Mouse (Mus musculus) embryonic fibroblast, embryonic 13.5 days (primary cell): ENCODE measurements around the gene Cnpy1.

Experiments
- CTCF ChIP-seq: IDR thresholded peaks from 2 replicates; pipeline ENCODE4 v1.5.1; 2011; ENCODE audit warnings: mild to moderate bottlenecking, control low read depth, low read length, moderate library complexity, borderline replicate concordance; ENCODE audit not compliant: insufficient read depth
- POLR2A ChIP-seq: IDR thresholded peaks from 2 replicates; pipeline ENCODE4 v1.6.1; 2011; ENCODE audit warnings: low read depth, mild to moderate bottlenecking, control low read depth, low read length, moderate library complexity

DNA sequence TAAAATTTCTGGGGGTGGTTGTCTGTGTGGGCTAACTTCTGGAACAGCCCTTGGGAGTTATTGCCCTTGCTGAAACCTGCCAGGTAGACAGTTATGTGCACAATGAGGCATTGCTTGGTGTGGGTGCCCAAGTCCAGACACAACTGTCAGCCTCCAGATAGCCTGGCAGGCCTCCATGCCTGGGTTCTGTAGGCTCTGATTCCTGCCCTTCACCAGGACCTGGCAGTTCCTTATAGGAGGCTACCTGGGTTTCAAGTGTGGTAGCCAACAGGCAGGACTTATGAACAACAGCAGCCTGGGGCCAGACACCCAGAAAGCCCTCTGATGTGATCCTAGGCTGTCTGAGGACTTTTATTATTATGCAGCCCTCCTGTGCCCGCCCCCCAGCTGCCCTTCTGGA, 81.7 kb downstream of the Cnpy1 start:
- no peak for TF ChIP-seq CTCF
- TF ChIP-seq POLR2A: no peak
